In the genomic region with DNA sequence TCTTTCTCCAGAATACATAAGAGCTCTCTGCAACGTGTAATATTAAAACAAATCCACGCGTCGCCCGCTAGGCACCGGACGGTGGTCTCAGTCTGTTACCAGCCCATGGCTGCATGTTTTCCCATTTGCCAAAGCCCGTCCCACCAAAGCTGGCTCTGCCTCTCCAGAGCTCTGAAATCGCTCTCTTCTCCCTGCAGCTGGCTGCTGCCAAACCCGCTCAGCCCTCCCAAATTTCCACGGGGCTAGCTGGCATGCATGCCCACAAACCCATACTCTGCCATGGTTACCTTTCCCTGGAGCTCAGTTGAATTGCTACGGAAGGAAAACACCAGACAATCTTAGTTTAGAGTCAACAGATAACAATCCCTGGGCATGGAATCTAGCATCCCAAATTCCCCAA, we compare ENCODE assay signal across 22 mouse cellular contexts.
"Had no signal": no experiment of that assay in that cellular context is flagged by ENCODE, and none has a peak within 500 bp of the region (broad histone marks: within the 10 kb centered on the region; RNA-seq: fewer than 3 reads in every experiment).

No protein-coding gene starts in this region.

- H3K27me3 ChIP-seq: limb, embryonic 13.5 days; liver, embryonic 12.5 days; liver, embryonic 15.5 days; lung, embryonic 15.5 days; megakaryocyte, embryonic 14.5 days; neural tube, embryonic 13.5 days; stomach, embryonic 15.5 days had no signal

- H3K9me3 ChIP-seq: limb, embryonic 10.5 days; limb, embryonic 13.5 days; liver, embryonic 12.5 days; liver, embryonic 15.5 days; lung, embryonic 15.5 days; megakaryocyte, embryonic 14.5 days; midbrain, embryonic 10.5 days; neural tube, embryonic 13.5 days; stomach, embryonic 15.5 days had no signal

- H3K4me2 ChIP-seq: limb, embryonic 13.5 days; liver, embryonic 12.5 days; liver, embryonic 15.5 days; lung, embryonic 15.5 days; neural tube, embryonic 13.5 days; stomach, embryonic 15.5 days had no signal

- ATAC-seq: intestine, postnatal 0 days; liver, embryonic 12.5 days had no signal

- H3K27ac ChIP-seq: kidney, postnatal 0 days; left cerebral cortex, adult 2 months; limb, embryonic 10.5 days; limb, embryonic 13.5 days; liver, embryonic 12.5 days; liver, embryonic 15.5 days; lung, embryonic 15.5 days; midbrain, embryonic 10.5 days; neural tube, embryonic 13.5 days; stomach, embryonic 15.5 days had no signal

- H3K4me1 ChIP-seq: limb, embryonic 10.5 days; liver, embryonic 12.5 days; liver, embryonic 15.5 days; lung, embryonic 15.5 days; megakaryocyte, embryonic 14.5 days; stomach, embryonic 15.5 days had no signal

- H3K36me3 ChIP-seq: limb, embryonic 10.5 days; limb, embryonic 13.5 days; liver, embryonic 12.5 days; liver, embryonic 15.5 days; lung, embryonic 15.5 days; midbrain, embryonic 10.5 days; neural tube, embryonic 13.5 days; stomach, embryonic 15.5 days had no signal

- DNase-seq: kidney, adult 2 months; kidney, postnatal 25 days; layer of hippocampus, postnatal 36 days; liver; lung, adult 18-20 months; lung, postnatal 10 days; lung, postnatal 36 days; midbrain, embryonic 14.5 days; spleen, adult 18-20 months; thymus, postnatal 25 days had no signal

- H3K4me3 ChIP-seq: left cerebral cortex, adult 2 months; limb, embryonic 10.5 days; limb, embryonic 13.5 days; liver, embryonic 12.5 days; liver, embryonic 15.5 days; lung, embryonic 15.5 days; megakaryocyte, embryonic 14.5 days; midbrain, embryonic 10.5 days; neural tube, embryonic 13.5 days; stomach, embryonic 15.5 days had no signal

- H3K9ac ChIP-seq: limb, embryonic 13.5 days; liver, embryonic 12.5 days; liver, embryonic 15.5 days; lung, embryonic 15.5 days; neural tube, embryonic 13.5 days; stomach, embryonic 15.5 days had no signal
